Mouse (Mus musculus) hindbrain, embryonic 14.5 days (tissue): ENCODE data around the gene Anxa7. TPM values are rescaled to one million over a fixed set of nuclear protein-coding genes. Genes with fewer than 3 reads are reported as not detected.

Experiments
- ATAC-seq: fragments of 200-750 bp; cut with Nextera tagmentation; 2 replicates; pipeline ENCODE4 v1.8.0; 2017; ENCODE audit warnings: moderate number of reproducible peaks, mild to moderate bottlenecking, moderate TSS enrichment, moderate library complexity; ENCODE audit not compliant: low FRiP score
- DNase-seq: peaks from one replicate; pipeline ENCODE4 v3.0.0-alpha.2; 2015; ENCODE audit warnings: low spot score
- H3K27ac ChIP-seq: fragments of 300-500 bp; sonication (generic); 2 replicates; pipeline ENCODE4 v1.5.1; 2014; ENCODE audit warnings: mild to moderate bottlenecking, moderate library complexity
- H3K27me3 ChIP-seq: fragments of 300-500 bp; sonication (generic); 2 replicates; pipeline ENCODE4 v1.6.1; 2014; ENCODE audit warnings: mild to moderate bottlenecking, low read length, mixed read lengths; ENCODE audit not compliant: control insufficient read depth, insufficient read depth
- H3K36me3 ChIP-seq: fragments of 300-500 bp; sonication (generic); replicated peaks from 2 replicates; pipeline ENCODE4 v1.6.1; 2014; ENCODE audit not compliant: control insufficient read depth, insufficient read depth
- H3K4me1 ChIP-seq: fragments of 300-500 bp; sonication (generic); replicated peaks from 2 replicates; pipeline ENCODE4 v1.6.1; 2014; ENCODE audit warnings: antibody characterized with exemption, low read length, mixed read lengths; ENCODE audit not compliant: control insufficient read depth, insufficient read depth
- H3K4me2 ChIP-seq: fragments of 300-500 bp; sonication (generic); replicated peaks from 2 replicates; pipeline ENCODE4 v1.6.1; 2014; ENCODE audit warnings: mild to moderate bottlenecking, moderate library complexity
- H3K4me3 ChIP-seq: fragments of 300-500 bp; sonication (generic); replicated peaks from 2 replicates; pipeline ENCODE4 v1.5.1; 2014; ENCODE audit warnings: mild to moderate bottlenecking, low read length
- H3K9ac ChIP-seq: fragments of 300-500 bp; sonication (generic); 2 replicates; pipeline ENCODE4 v1.6.1; 2014
- H3K9me3 ChIP-seq: fragments of 300-500 bp; sonication (generic); 2 replicates; pipeline ENCODE4 v1.6.1; 2016; ENCODE audit warnings: low read length; ENCODE audit not compliant: control insufficient read depth
- WGBS: fragments of 180-500 bp; shearing (Covaris S2); extraction: QIAGEN DNeasy Blood & Tissue Kit; methylation state at CpG from one replicate; pipeline ENCODE4 v1.1.7; 2014; 5-methylcytosine and 5-hydroxymethylcytosine counted together
- polyA plus RNA-seq: library from polyadenylated mRNA; unstranded; fragments of >200 nt; fragmentation: Nextera tagmentation; extraction: Ambion mirVana; gene quantifications from 2 replicates; pipeline ENCODE4 v1.2.1, GENCODE M21; 2014

Anxa7 gene
- polyA plus RNA-seq, 1 experiment from 2014 or later, result 16.5 TPM

DNA sequence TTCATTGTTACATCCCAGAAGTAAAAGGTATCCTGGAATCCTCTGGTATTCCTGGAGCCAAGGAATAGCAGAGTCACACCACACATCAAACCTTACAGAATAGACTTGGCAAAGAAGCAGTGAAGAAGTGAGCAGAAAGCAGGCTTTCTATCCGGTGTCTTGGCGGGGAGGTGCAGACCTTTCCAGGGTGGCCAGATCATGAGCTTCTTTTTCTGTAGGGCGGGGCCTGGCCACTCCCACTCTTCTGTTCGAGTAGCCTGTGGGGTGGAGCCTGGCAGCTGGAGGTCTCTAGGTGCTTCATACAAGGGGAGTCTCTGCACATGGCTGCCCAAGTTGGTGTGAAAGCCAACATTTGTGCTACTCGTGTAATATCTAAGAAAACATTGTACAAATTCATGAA is 1.3 kb upstream of the Anxa7 start:
- WGBS, result 25% methylated on average over 5 of the region's 5 CpGs
- no peak overlapping the region for H3K4me2 ChIP-seq

GRCm38 (mm10) chr14:20480195-20480579 is 254 bp upstream of the Anxa7 start:
- Histone ChIP-seq H3K4me3 (peak overlapping the region; percentile 47), H3K27ac (no peak overlapping the region), H3K4me2 (peak overlapping the region; percentile 55), H3K27me3 (no peaks in the 10 kb centered on the region), H3K9me3 (no peaks in the 10 kb centered on the region), H3K9ac (peak overlapping the region; percentile 53; the same call in 1 of the 2 replicates), H3K4me1 (no peaks in the 10 kb centered on the region), H3K36me3 (peaks cover 12% of the 10 kb centered on the region)
- no peak for ATAC-seq
- no peak for DNase-seq
- 75% methylated on average over 1 of the region's 1 CpGs for WGBS

More for the DNA sequence above, 1.3 kb upstream of the Anxa7 start:
- H3K9me3 ChIP-seq, result no peaks in the 10 kb centered on the region
- no peak for ATAC-seq
- no peak overlapping the region for H3K27ac ChIP-seq
- no peak overlapping the region for H3K4me3 ChIP-seq
- H3K9ac ChIP-seq, result no peak overlapping the region
- no peak for DNase-seq
- no peaks in the 10 kb centered on the region for H3K27me3 ChIP-seq
- no peaks in the 10 kb centered on the region for H3K4me1 ChIP-seq
- peaks cover 12% of the 10 kb centered on the region for H3K36me3 ChIP-seq

DNA sequence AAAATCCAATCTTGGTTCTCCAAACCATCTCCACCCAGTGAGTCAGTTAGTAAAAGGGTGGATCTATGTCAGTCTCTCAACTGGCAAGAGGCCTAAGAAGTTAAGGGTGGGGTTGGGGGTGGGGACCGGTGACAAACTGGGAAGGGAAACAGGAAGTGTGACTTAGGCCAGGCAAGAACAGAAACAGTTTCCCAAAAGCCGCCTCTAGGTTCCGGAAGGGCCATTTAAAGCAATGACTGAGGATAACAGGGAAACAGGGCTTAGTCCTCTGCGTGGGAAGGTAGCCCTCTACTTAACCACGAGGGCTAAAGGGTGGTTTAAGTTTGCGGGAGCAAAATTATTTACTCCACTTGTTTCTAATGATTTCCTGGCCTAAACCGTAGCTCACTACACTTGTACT is 1.1 kb downstream of the Anxa7 start:
- peak overlapping the region; percentile 47 for H3K4me3 ChIP-seq
- H3K4me2 ChIP-seq, result peak overlapping the region; percentile 55
- 28% methylated on average over 7 of the region's 7 CpGs for WGBS
- H3K9me3 ChIP-seq, result no peaks in the 10 kb centered on the region
- H3K27me3 ChIP-seq, result no peaks in the 10 kb centered on the region
- no peak overlapping the region for H3K27ac ChIP-seq
- DNase-seq (no peak), ATAC-seq (no peak)
- no peak overlapping the region for H3K9ac ChIP-seq
- H3K4me1 ChIP-seq, result no peaks in the 10 kb centered on the region
- 0 out of 2 replicates have a peak, but pooled peaks cover 1% of the 10 kb centered on the region for H3K36me3 ChIP-seq

- no peaks in the 10 kb centered on the region for H3K9me3 ChIP-seq
- H3K4me2 ChIP-seq, result peak overlapping the region; percentile 55
- no peak for DNase-seq
- H3K27ac ChIP-seq, result no peak overlapping the region
- 51% methylated on average over 3 of the region's 3 CpGs for WGBS
- no peak overlapping the region for H3K9ac ChIP-seq
- ATAC-seq, result no peak
- H3K4me1 ChIP-seq, result no peaks in the 10 kb centered on the region
- peak overlapping the region; percentile 47; the same call in 1 of the 2 replicates for H3K4me3 ChIP-seq
- H3K36me3 ChIP-seq, result no peaks in the 10 kb centered on the region
- no peaks in the 10 kb centered on the region for H3K27me3 ChIP-seq
Measured at GRCm38 (mm10) chr14:20478385-20478784, 1.5 kb downstream of the Anxa7 start.

DNA sequence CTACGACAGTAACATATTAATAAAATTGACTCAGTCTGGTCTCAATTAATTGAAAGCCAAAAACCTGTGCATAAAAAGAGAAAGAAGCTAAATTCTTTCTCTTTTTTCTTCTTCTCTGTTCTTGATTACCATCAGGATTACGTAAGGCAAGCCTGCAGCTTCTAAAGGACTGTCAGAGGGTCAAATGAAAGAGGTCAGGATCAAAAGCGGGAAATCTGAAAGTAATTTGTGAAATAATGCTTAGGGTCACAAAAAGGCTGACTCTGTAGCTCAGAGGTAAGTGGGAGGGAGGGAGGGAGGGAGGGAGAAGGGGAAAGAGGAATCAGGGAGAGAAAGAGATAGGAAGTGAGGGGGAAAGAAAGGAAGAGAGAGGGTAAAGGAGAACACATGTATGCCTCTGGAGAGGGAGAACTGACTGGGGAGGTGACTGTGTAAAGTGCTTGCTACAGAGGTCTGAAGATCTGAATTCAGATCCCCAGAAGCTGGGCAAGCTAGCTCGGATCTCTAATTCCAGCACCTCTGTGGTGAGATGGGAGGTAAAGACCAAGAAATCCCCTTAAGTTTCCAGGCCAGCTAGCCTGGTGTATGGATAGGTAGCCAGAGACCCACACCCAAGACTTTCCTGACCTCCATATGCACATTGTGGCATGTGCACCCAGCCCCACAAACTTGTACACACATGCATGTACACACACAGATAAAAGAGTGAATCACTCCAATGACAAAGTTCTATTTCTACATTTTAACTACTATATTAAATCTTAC is 2.5 kb downstream of the Anxa7 start:
- no peaks in the 10 kb centered on the region for H3K36me3 ChIP-seq
- H3K4me1 ChIP-seq, result no peaks in the 10 kb centered on the region
- no peak overlapping the region for H3K27ac ChIP-seq
- H3K27me3 ChIP-seq, result no peaks in the 10 kb centered on the region
- ATAC-seq, result no peak
- H3K4me3 ChIP-seq, result no peak overlapping the region
- no peak overlapping the region for H3K4me2 ChIP-seq
- no peak for DNase-seq
- no peaks in the 10 kb centered on the region for H3K9me3 ChIP-seq
- WGBS, result 48% methylated on average over 4 of the region's 4 CpGs
- H3K9ac ChIP-seq, result no peak overlapping the region

GRCm38 (mm10) chr14:20460216-20460615 is 19.7 kb downstream of the Anxa7 start:
- Histone ChIP-seq H3K9ac (no peak overlapping the region), H3K27ac (no peak overlapping the region), H3K4me1 (no peaks in the 10 kb centered on the region), H3K4me3 (no peak overlapping the region), H3K36me3 (peaks cover 32% of the 10 kb centered on the region), H3K9me3 (no peaks in the 10 kb centered on the region), H3K4me2 (no peak overlapping the region), H3K27me3 (no peaks in the 10 kb centered on the region)
- ATAC-seq, result no peak
- DNase-seq, result no peak
- 83% methylated on average over 14 of the region's 14 CpGs for WGBS

- 95% methylated on average over 9 of the region's 9 CpGs for WGBS
- Histone ChIP-seq H3K27me3 (no peaks in the 10 kb centered on the region), H3K4me3 (no peak overlapping the region), H3K27ac (no peak overlapping the region), H3K4me1 (no peaks in the 10 kb centered on the region), H3K9me3 (no peaks in the 10 kb centered on the region), H3K9ac (no peak overlapping the region), H3K4me2 (no peak overlapping the region), H3K36me3 (peaks cover 22% of the 10 kb centered on the region)
- ATAC-seq, result no peak
- DNase-seq, result no peak
Measured at GRCm38 (mm10) chr14:20458378-20458777, 21.6 kb downstream of the Anxa7 start.

DNA sequence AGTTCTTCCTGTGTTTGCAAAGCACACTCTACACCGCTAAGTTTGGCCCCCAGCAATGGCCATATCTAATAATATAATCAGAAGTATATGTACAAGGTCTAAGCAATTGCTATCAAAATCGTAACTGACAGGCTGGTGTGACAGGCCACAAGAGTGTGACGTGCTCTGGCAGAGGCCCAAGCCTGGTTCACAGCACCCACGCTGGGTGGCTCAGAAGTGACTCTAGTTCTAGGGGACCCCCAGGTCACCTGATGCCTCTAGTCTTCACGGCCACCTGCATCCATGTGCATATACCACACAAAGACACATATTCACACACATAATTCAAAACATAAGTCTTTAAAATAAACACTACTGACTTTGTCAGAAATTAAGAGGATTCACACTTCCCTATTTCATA is 27.0 kb downstream of the Anxa7 start:
- no peak for DNase-seq
- whole genome bisulfite sequencing, result 91% methylated on average over 5 of the region's 5 CpGs
- no peak overlapping the region for H3K9ac ChIP-seq
- H3K36me3 ChIP-seq, result peaks cover under 1% of the 10 kb centered on the region; the same call in 1 of the 2 replicates
- no peaks in the 10 kb centered on the region for H3K27me3 ChIP-seq
- no peak overlapping the region for H3K27ac ChIP-seq
- H3K4me2 ChIP-seq, result no peak overlapping the region
- no peak for ATAC-seq
- H3K4me3 ChIP-seq, result no peak overlapping the region
- no peaks in the 10 kb centered on the region for H3K9me3 ChIP-seq
- H3K4me1 ChIP-seq, result 0 out of 2 replicates have a peak, but pooled peaks cover 3% of the 10 kb centered on the region

- Histone ChIP-seq H3K4me1 (0 out of 2 replicates have a peak, but pooled peaks cover 3% of the 10 kb centered on the region), H3K4me3 (peak within 1 kb of the TSS; percentile 36), H3K27ac (no peak within 1 kb of the TSS), H3K4me2 (peak within 1 kb of the TSS; percentile 78), H3K27me3 (no peaks in the 10 kb centered on the region), H3K9me3 (no peaks in the 10 kb centered on the region), H3K36me3 (no peaks in the 10 kb centered on the region), H3K9ac (peak within 1 kb of the TSS; percentile 47)
- DNase-seq (peak; percentile 78), ATAC-seq (peak; percentile 72; the same call in 1 of the 2 replicates)
- WGBS, result 5% methylated on average over 15 of the region's 15 CpGs
Measured at GRCm38 (mm10) chr14:20451765-20452331, 28.1 kb downstream of the Anxa7 start, which contains the start of gene Cfap70. TSS of gene Cfap70 (minus strand) at chr14:20452226.
